Mouse (Mus musculus) layer of hippocampus, adult 2 months (tissue): ENCODE measurements around the gene Ryk. TPM values are rescaled to one million over a fixed set of nuclear protein-coding genes. Genes with fewer than 3 reads are reported as not detected.

Experiments
- DNase-seq, 2 experiments: peaks; one replicate each; pipeline ENCODE4 v3.0.0; 2022; ENCODE audit warnings: low spot score in 2 of 2
- H3K27ac ChIP-seq: fragments of 200-600 bp; 2 replicates; pipeline ENCODE4 v1.8.1; 2022
- H3K4me3 ChIP-seq: fragments of 200-600 bp; 2 replicates; pipeline ENCODE4 v1.8.1; 2022; ENCODE audit warnings: mild to moderate bottlenecking
- CTCF ChIP-seq: fragments of 200-600 bp; conservative IDR thresholded peaks from 2 replicates; pipeline ENCODE4 v1.8.1; 2022; ENCODE audit warnings: antibody characterized with exemption, mild to moderate bottlenecking, moderate library complexity
- total RNA-seq, 2 experiments: library from RNA; stranded (reverse); gene quantifications; 2 replicates each; pipeline ENCODE4 v1.2.3; 2021

The Ryk gene
- total RNA-seq, 2 experiments from 2014 or later, result 44.5 to 46.3 TPM

- no peak for DNase-seq
- H3K27ac ChIP-seq, result no peak overlapping the region
- peak; percentile 50 for TF ChIP-seq CTCF
- no peak overlapping the region for H3K4me3 ChIP-seq
These were observed 82.9 kb downstream of the Ryk start for GRCm38 (mm10) chr9:102917532-102918129.

GRCm38 (mm10) chr9:102919486-102919885 is 84.8 kb downstream of the Ryk start:
- no peak overlapping the region for H3K27ac ChIP-seq
- TF ChIP-seq CTCF, result no peak
- H3K4me3 ChIP-seq, result no peak overlapping the region
- DNase-seq, result no peak

- TF ChIP-seq CTCF, result no peak
- H3K27ac ChIP-seq, result no peak overlapping the region
- H3K4me3 ChIP-seq, result no peak overlapping the region
- DNase-seq, result no peak
These were observed 87.1 kb downstream of the Ryk start for GRCm38 (mm10) chr9:102921791-102922190.

GRCm38 (mm10) chr9:102922866-102923434 is 88.2 kb downstream of the Ryk start:
- H3K27ac ChIP-seq, result no peak overlapping the region
- TF ChIP-seq CTCF, result no peak
- H3K4me3 ChIP-seq, result no peak overlapping the region

GRCm38 (mm10) chr9:102923836-102924235 is 89.1 kb downstream of the Ryk start:
- Histone ChIP-seq H3K4me3 (no peak overlapping the region), H3K27ac (no peak overlapping the region)
- DNase-seq, result no peak
- TF ChIP-seq CTCF, result no peak

More at GRCm38 (mm10) chr9:102922866-102923434, 88.2 kb downstream of the Ryk start:
- DNase-seq, result no peak

- DNase-seq, result no peak
- TF ChIP-seq CTCF, result no peak
- no peak overlapping the region for H3K27ac ChIP-seq
- no peak overlapping the region for H3K4me3 ChIP-seq
These were observed 90.1 kb downstream of the Ryk start for GRCm38 (mm10) chr9:102924627-102925316.

- no peak for DNase-seq
- H3K27ac ChIP-seq, result no peak overlapping the region
- TF ChIP-seq CTCF, result no peak
- no peak overlapping the region for H3K4me3 ChIP-seq
These were observed 91.4 kb downstream of the Ryk start for GRCm38 (mm10) chr9:102926137-102926536.

GRCm38 (mm10) chr9:102929776-102930175 is 95.1 kb downstream of the Ryk start:
- no peak for DNase-seq
- TF ChIP-seq CTCF, result no peak
- no peak overlapping the region for H3K4me3 ChIP-seq
- H3K27ac ChIP-seq, result no peak overlapping the region

- Histone ChIP-seq H3K27ac (no peak overlapping the region), H3K4me3 (no peak overlapping the region)
- DNase-seq, result no peak
- no peak for TF ChIP-seq CTCF
These were observed 99.4 kb downstream of the Ryk start for GRCm38 (mm10) chr9:102933925-102934721.

- DNase-seq, result no peak
- H3K27ac ChIP-seq, result no peak overlapping the region
- H3K4me3 ChIP-seq, result no peak overlapping the region
- no peak for TF ChIP-seq CTCF
These were observed 107.5 kb downstream of the Ryk start for GRCm38 (mm10) chr9:102942221-102942620.

GRCm38 (mm10) chr9:102944891-102945290 is 110.2 kb downstream of the Ryk start:
- no peak for TF ChIP-seq CTCF
- Histone ChIP-seq H3K4me3 (no peak overlapping the region), H3K27ac (no peak overlapping the region)
- no peak for DNase-seq

- no peak for DNase-seq
- H3K4me3 ChIP-seq, result no peak overlapping the region
- H3K27ac ChIP-seq, result no peak overlapping the region
- TF ChIP-seq CTCF, result no peak
These were observed 111.8 kb downstream of the Ryk start for GRCm38 (mm10) chr9:102946469-102947015.

- no peak for DNase-seq
- Histone ChIP-seq H3K27ac (no peak overlapping the region), H3K4me3 (no peak overlapping the region)
- no peak for TF ChIP-seq CTCF
These were observed 114.0 kb downstream of the Ryk start for GRCm38 (mm10) chr9:102948706-102949105.
